Mouse (Mus musculus): Measurements from ENCODE around the gene Ptprm. TPM values are rescaled to one million over a fixed set of nuclear protein-coding genes. Genes with fewer than 3 reads are reported as not detected.

Ptprm gene
- polyA plus RNA-seq, 1 experiment from 2014 or later, result 18.9 TPM

GRCm38 (mm10) chr17:67242774-67243495, 111.3 kb downstream of the Ptprm start:
- Histone ChIP-seq H3K27ac (no peak overlapping the region), H3K4me2 (no peak overlapping the region), H3K9me3 (replicated peaks) (no peaks in the 10 kb centered on the region), H3K4me3 (replicated peaks) (no peak overlapping the region), H3K9ac (no peak overlapping the region), H3K36me3 (no peaks in the 10 kb centered on the region), H3K27me3 (no peaks in the 10 kb centered on the region), H3K4me1 (peaks cover 43% of the 10 kb centered on the region)
- peak; percentile 38; the same call in 1 of the 2 replicates for ATAC-seq (replicated peaks; ENCODE audit: low FRiP score)
- WGBS, result 36% methylated on average over 12 of the region's 12 CpGs

GRCm38 (mm10) chr17:67241951-67242773, 112.1 kb downstream of the Ptprm start:
- Histone ChIP-seq H3K27ac (no peak overlapping the region), H3K27me3 (no peaks in the 10 kb centered on the region), H3K4me2 (no peak overlapping the region), H3K9me3 (replicated peaks) (no peaks in the 10 kb centered on the region), H3K4me3 (replicated peaks) (no peak overlapping the region), H3K4me1 (peaks cover 43% of the 10 kb centered on the region), H3K9ac (no peak overlapping the region), H3K36me3 (no peaks in the 10 kb centered on the region)
- WGBS, result 57% methylated on average over 10 of the region's 10 CpGs
- ATAC-seq (replicated peaks; ENCODE audit: low FRiP score), result no peak; the same call in 1 of the 2 replicates

- 98% methylated on average over 7 of the region's 7 CpGs for WGBS
- no peak for ATAC-seq (replicated peaks; ENCODE audit: low FRiP score)
- Histone ChIP-seq H3K9me3 (replicated peaks) (no peaks in the 10 kb centered on the region), H3K4me1 (peaks cover 27% of the 10 kb centered on the region), H3K36me3 (no peaks in the 10 kb centered on the region), H3K4me3 (replicated peaks) (no peak overlapping the region), H3K9ac (no peak overlapping the region), H3K4me2 (no peak overlapping the region), H3K27ac (no peak overlapping the region), H3K27me3 (no peaks in the 10 kb centered on the region)
Measured at GRCm38 (mm10) chr17:67238866-67239265, 115.4 kb downstream of the Ptprm start.

GRCm38 (mm10) chr17:67237407-67237806, 116.8 kb downstream of the Ptprm start:
- Histone ChIP-seq H3K36me3 (no peaks in the 10 kb centered on the region), H3K4me2 (no peak overlapping the region), H3K4me1 (peaks cover 18% of the 10 kb centered on the region), H3K4me3 (replicated peaks) (no peak overlapping the region), H3K9ac (no peak overlapping the region), H3K9me3 (replicated peaks) (no peaks in the 10 kb centered on the region), H3K27ac (no peak overlapping the region), H3K27me3 (no peaks in the 10 kb centered on the region)
- WGBS, result 79% methylated on average over 10 of the region's 10 CpGs
- ATAC-seq (replicated peaks; ENCODE audit: low FRiP score), result no peak

- no peak overlapping the region for H3K9ac ChIP-seq
- no peak overlapping the region for H3K27ac ChIP-seq
- no peak overlapping the region for H3K4me2 ChIP-seq
- H3K4me1 ChIP-seq, result peaks cover 3% of the 10 kb centered on the region; the same call in 1 of the 2 replicates
- H3K4me3 ChIP-seq (replicated peaks), result no peak overlapping the region
- no peak for ATAC-seq (replicated peaks; ENCODE audit: low FRiP score)
- H3K27me3 ChIP-seq, result no peaks in the 10 kb centered on the region
- H3K9me3 ChIP-seq (replicated peaks), result no peaks in the 10 kb centered on the region
- no peaks in the 10 kb centered on the region for H3K36me3 ChIP-seq
- WGBS, result 88% methylated on average over 9 of the region's 9 CpGs
Measured at GRCm38 (mm10) chr17:67233063-67233462, 121.2 kb downstream of the Ptprm start.

GRCm38 (mm10) chr17:67226991-67227390, 127.3 kb downstream of the Ptprm start:
- no peaks in the 10 kb centered on the region for H3K9me3 ChIP-seq (replicated peaks)
- no peaks in the 10 kb centered on the region for H3K27me3 ChIP-seq
- 64% methylated on average over 5 of the region's 5 CpGs for WGBS
- no peak overlapping the region for H3K4me2 ChIP-seq
- ATAC-seq (replicated peaks; ENCODE audit: low FRiP score), result no peak
- H3K36me3 ChIP-seq, result no peaks in the 10 kb centered on the region
- no peak overlapping the region for H3K9ac ChIP-seq
- no peak overlapping the region for H3K4me3 ChIP-seq (replicated peaks)
- peaks cover 3% of the 10 kb centered on the region; the same call in 1 of the 2 replicates for H3K4me1 ChIP-seq
- H3K27ac ChIP-seq, result no peak overlapping the region

- Histone ChIP-seq H3K36me3 (no peaks in the 10 kb centered on the region), H3K9me3 (replicated peaks) (no peaks in the 10 kb centered on the region), H3K4me2 (no peak overlapping the region), H3K27me3 (no peaks in the 10 kb centered on the region), H3K4me3 (replicated peaks) (no peak overlapping the region), H3K27ac (no peak overlapping the region), H3K9ac (no peak overlapping the region), H3K4me1 (peaks cover 11% of the 10 kb centered on the region)
- 100% methylated on average over 1 of the region's 1 CpGs for WGBS
- ATAC-seq (replicated peaks; ENCODE audit: low FRiP score), result no peak
Measured at GRCm38 (mm10) chr17:67215326-67215725, 138.9 kb downstream of the Ptprm start.

- Histone ChIP-seq H3K4me1 (peaks cover 11% of the 10 kb centered on the region), H3K27ac (no peak overlapping the region), H3K9ac (no peak overlapping the region), H3K27me3 (no peaks in the 10 kb centered on the region), H3K4me2 (no peak overlapping the region), H3K36me3 (no peaks in the 10 kb centered on the region), H3K9me3 (replicated peaks) (no peaks in the 10 kb centered on the region), H3K4me3 (replicated peaks) (no peak overlapping the region)
- WGBS, result 19% methylated on average over 3 of the region's 3 CpGs
- no peak for ATAC-seq (replicated peaks; ENCODE audit: low FRiP score)
Measured at GRCm38 (mm10) chr17:67213711-67214110, 140.5 kb downstream of the Ptprm start.

GRCm38 (mm10) chr17:67209676-67210344, 144.4 kb downstream of the Ptprm start:
- H3K27ac ChIP-seq, result no peak overlapping the region
- ATAC-seq (replicated peaks; ENCODE audit: low FRiP score), result no peak

GRCm38 (mm10) chr17:67208600-67208999, 145.7 kb downstream of the Ptprm start:
- Histone ChIP-seq H3K36me3 (no peaks in the 10 kb centered on the region), H3K4me2 (no peak overlapping the region), H3K4me1 (peaks cover 4% of the 10 kb centered on the region), H3K27me3 (no peaks in the 10 kb centered on the region), H3K4me3 (replicated peaks) (no peak overlapping the region), H3K9ac (no peak overlapping the region), H3K9me3 (replicated peaks) (no peaks in the 10 kb centered on the region), H3K27ac (no peak overlapping the region)
- WGBS, result 85% methylated on average over 5 of the region's 5 CpGs
- ATAC-seq (replicated peaks; ENCODE audit: low FRiP score), result no peak

More at GRCm38 (mm10) chr17:67209676-67210344, 144.4 kb downstream of the Ptprm start:
- Histone ChIP-seq H3K4me3 (replicated peaks) (no peak overlapping the region), H3K36me3 (no peaks in the 10 kb centered on the region), H3K9me3 (replicated peaks) (no peaks in the 10 kb centered on the region), H3K4me1 (peaks cover 11% of the 10 kb centered on the region), H3K4me2 (no peak overlapping the region), H3K9ac (no peak overlapping the region), H3K27me3 (no peaks in the 10 kb centered on the region)
- WGBS, result 64% methylated on average over 8 of the region's 8 CpGs

- no peak for ATAC-seq (replicated peaks; ENCODE audit: low FRiP score)
- Histone ChIP-seq H3K9me3 (replicated peaks) (no peaks in the 10 kb centered on the region), H3K36me3 (no peaks in the 10 kb centered on the region), H3K27me3 (no peaks in the 10 kb centered on the region), H3K9ac (no peak overlapping the region), H3K4me2 (no peak overlapping the region), H3K27ac (no peak overlapping the region), H3K4me1 (no peaks in the 10 kb centered on the region), H3K4me3 (replicated peaks) (no peak overlapping the region)
- 92% methylated on average over 4 of the region's 4 CpGs for WGBS
Measured at GRCm38 (mm10) chr17:67206984-67207383, 147.3 kb downstream of the Ptprm start.

- no peak for ATAC-seq (replicated peaks; ENCODE audit: low FRiP score)
- 46% methylated on average over 7 of the region's 7 CpGs for WGBS
Measured at GRCm38 (mm10) chr17:67201151-67201550, 153.1 kb downstream of the Ptprm start.

More at GRCm38 (mm10) chr17:67201151-67201550, 153.1 kb downstream of the Ptprm start:
- Histone ChIP-seq H3K9ac (no peak overlapping the region), H3K4me3 (replicated peaks) (no peak overlapping the region), H3K27ac (no peak overlapping the region), H3K4me2 (no peak overlapping the region), H3K4me1 (peaks cover 5% of the 10 kb centered on the region), H3K36me3 (no peaks in the 10 kb centered on the region), H3K9me3 (replicated peaks) (no peaks in the 10 kb centered on the region), H3K27me3 (no peaks in the 10 kb centered on the region)
